ENCODE assay signal across 32 mouse cellular contexts in genomic region chr3:42235515-42235914, GRCm38 (mm10).
"Had no signal": no experiment of that assay in that cellular context is flagged by ENCODE, and none has a peak within 500 bp of the region (broad histone marks: within the 10 kb centered on the region; RNA-seq: fewer than 3 reads in every experiment).

No protein-coding gene starts in this region.

- DNase-seq: left cerebral cortex, postnatal 4 days; liver; liver, embryonic 13.5 days; liver, postnatal 0 days; lung, adult 18-20 months; lung, adult 2 months; lung, embryonic 14.5 days; lung, postnatal 10 days; lung, postnatal 14 days; lung, postnatal 36 days; lung, postnatal 4 days; midbrain, embryonic 14.5 days had no signal

- ATAC-seq: liver, embryonic 12.5 days; liver, postnatal 0 days; lung, postnatal 0 days; midbrain, embryonic 13.5 days; midbrain, embryonic 15.5 days; midbrain, embryonic 16.5 days had no signal

- H3K36me3 ChIP-seq: limb, embryonic 10.5 days; limb, embryonic 12.5 days; limb, embryonic 13.5 days; limb, embryonic 15.5 days; liver, embryonic 12.5 days; liver, embryonic 13.5 days; liver, embryonic 15.5 days; lung, embryonic 15.5 days; midbrain, embryonic 10.5 days; midbrain, embryonic 12.5 days; midbrain, embryonic 13.5 days; midbrain, embryonic 15.5 days; neural tube, embryonic 12.5 days had no signal

- H3K4me2 ChIP-seq: limb, embryonic 12.5 days; limb, embryonic 13.5 days; limb, embryonic 15.5 days; liver, embryonic 11.5 days; liver, embryonic 12.5 days; liver, embryonic 13.5 days; liver, embryonic 15.5 days; lung, embryonic 14.5 days; lung, embryonic 15.5 days; midbrain, embryonic 11.5 days; midbrain, embryonic 12.5 days; midbrain, embryonic 13.5 days; midbrain, embryonic 15.5 days; neural tube, embryonic 12.5 days had no signal

- H3K9ac ChIP-seq: limb, embryonic 12.5 days; limb, embryonic 13.5 days; limb, embryonic 15.5 days; liver, embryonic 12.5 days; liver, embryonic 13.5 days; liver, embryonic 14.5 days; liver, embryonic 15.5 days; liver, postnatal 0 days; lung, embryonic 14.5 days; lung, embryonic 15.5 days; midbrain, embryonic 12.5 days; midbrain, embryonic 13.5 days; midbrain, embryonic 15.5 days; neural tube, embryonic 12.5 days had no signal

- H3K9me3 ChIP-seq: limb, embryonic 10.5 days; limb, embryonic 13.5 days; limb, embryonic 15.5 days; liver, embryonic 12.5 days; liver, embryonic 13.5 days; liver, embryonic 15.5 days; lung, embryonic 15.5 days; megakaryocyte, embryonic 14.5 days; midbrain, embryonic 10.5 days; midbrain, embryonic 12.5 days; midbrain, embryonic 13.5 days; midbrain, embryonic 15.5 days; neural tube, embryonic 12.5 days had no signal

- H3K4me1 ChIP-seq: limb, embryonic 10.5 days; limb, embryonic 12.5 days; limb, embryonic 13.5 days; limb, embryonic 15.5 days; liver, embryonic 12.5 days; liver, embryonic 13.5 days; liver, embryonic 15.5 days; lung, embryonic 15.5 days; megakaryocyte, embryonic 14.5 days; midbrain, embryonic 12.5 days; midbrain, embryonic 13.5 days; midbrain, embryonic 15.5 days; neural tube, embryonic 12.5 days had no signal

- H3K27ac ChIP-seq: limb, embryonic 10.5 days; limb, embryonic 12.5 days; limb, embryonic 13.5 days; limb, embryonic 15.5 days; liver, embryonic 12.5 days; liver, embryonic 13.5 days; liver, embryonic 14.5 days; liver, embryonic 15.5 days; lung, embryonic 15.5 days; macrophage; midbrain, embryonic 10.5 days; midbrain, embryonic 12.5 days; midbrain, embryonic 13.5 days; midbrain, embryonic 15.5 days; neural tube, embryonic 12.5 days had no signal

- H3K4me3 ChIP-seq: limb, embryonic 10.5 days; limb, embryonic 12.5 days; limb, embryonic 13.5 days; limb, embryonic 15.5 days; liver, embryonic 12.5 days; liver, embryonic 13.5 days; liver, embryonic 15.5 days; lung, embryonic 15.5 days; megakaryocyte, embryonic 14.5 days; midbrain, embryonic 10.5 days; midbrain, embryonic 12.5 days; midbrain, embryonic 13.5 days; midbrain, embryonic 15.5 days; myocyte; neural tube, embryonic 12.5 days had no signal

- H3K27me3 ChIP-seq: limb, embryonic 12.5 days; limb, embryonic 13.5 days; limb, embryonic 15.5 days; liver, embryonic 12.5 days; liver, embryonic 13.5 days; liver, embryonic 15.5 days; lung, embryonic 15.5 days; megakaryocyte, embryonic 14.5 days; midbrain, embryonic 12.5 days; midbrain, embryonic 13.5 days; midbrain, embryonic 15.5 days; neural tube, embryonic 12.5 days had no signal
